Mouse (Mus musculus) testis, adult 2 months (tissue): ENCODE data around the gene Gpr87. TPM values are rescaled to one million over a fixed set of nuclear protein-coding genes. Genes with fewer than 3 reads are reported as not detected.

Experiments
- H3K27ac ChIP-seq: fragments of 200-500 bp; 2 replicates; pipeline ENCODE4 v1.5.1; 2012; ENCODE audit warnings: low read depth, low read length; ENCODE audit not compliant: control insufficient read depth, insufficient read depth
- H3K27me3 ChIP-seq: fragments of 200-500 bp; 2 replicates; pipeline ENCODE4 v1.6.1; 2012; ENCODE audit warnings: mild to moderate bottlenecking, low read length, moderate library complexity; ENCODE audit not compliant: control insufficient read depth, insufficient read depth
- H3K36me3 ChIP-seq: fragments of 200-500 bp; 2 replicates; pipeline ENCODE4 v1.6.1; 2012; ENCODE audit warnings: mild to moderate bottlenecking, low read length; ENCODE audit not compliant: control insufficient read depth, insufficient read depth
- H3K4me1 ChIP-seq: fragments of 200-500 bp; 2 replicates; pipeline ENCODE4 v1.6.1; 2012; ENCODE audit warnings: low read length; ENCODE audit not compliant: control insufficient read depth, insufficient read depth
- H3K4me3 ChIP-seq: fragments of 200-500 bp; 2 replicates; pipeline ENCODE4 v1.5.1; 2012; ENCODE audit warnings: low read depth, mild to moderate bottlenecking, low read length, moderate library complexity, mixed read lengths; ENCODE audit not compliant: control insufficient read depth
- CTCF ChIP-seq: fragments of 200-500 bp; IDR thresholded peaks from 2 replicates; pipeline ENCODE4 v1.5.1; 2012; ENCODE audit warnings: low read depth, mild to moderate bottlenecking, inconsistent platforms, low read length, moderate library complexity; ENCODE audit not compliant: control insufficient read depth, insufficient read depth, insufficient replicate concordance
- POLR2A ChIP-seq: fragments of 200-500 bp; IDR thresholded peaks from 2 replicates; pipeline ENCODE4 v1.6.1; 2012; ENCODE audit warnings: low read depth, mild to moderate bottlenecking, inconsistent platforms, low read length, moderate library complexity; ENCODE audit not compliant: control insufficient read depth
- polyA plus RNA-seq: library from polyadenylated mRNA; depleted of rRNA; stranded (reverse); fragments of >200 nt; gene quantifications from 2 replicates; pipeline ENCODE4 v1.2.3, GENCODE M21; 2012

Gpr87 gene
- polyA plus RNA-seq, 1 experiment, result not detected

DNA sequence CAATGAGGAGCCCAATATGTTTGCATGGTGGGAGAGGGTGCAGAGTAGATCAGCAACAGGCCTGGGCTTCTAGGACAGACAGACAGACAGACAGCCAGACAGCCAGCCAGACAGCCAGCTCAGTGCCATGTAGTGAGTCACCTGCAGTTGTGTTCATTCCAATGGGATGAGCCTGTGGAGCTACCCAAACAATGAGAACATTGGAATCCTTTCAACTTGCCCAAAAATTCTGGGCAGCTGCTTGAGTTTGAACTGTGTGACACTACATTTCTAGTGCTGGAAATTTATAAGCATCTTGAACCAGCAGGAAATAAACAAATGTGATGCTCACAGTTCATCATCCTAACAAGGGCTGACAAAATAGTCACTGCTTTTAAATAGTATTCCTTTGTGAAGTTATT, 55.3 kb downstream of the Gpr87 start:
- Histone ChIP-seq H3K4me3 (no peak overlapping the region), H3K36me3 (no peaks in the 10 kb centered on the region), H3K27ac (no peak overlapping the region), H3K27me3 (no peaks in the 10 kb centered on the region), H3K4me1 (no peaks in the 10 kb centered on the region)
- TF ChIP-seq POLR2A (no peak), CTCF (no peak)

GRCm38 (mm10) chr3:59138946-59139468, 55.9 kb downstream of the Gpr87 start:
- Histone ChIP-seq H3K27me3 (no peaks in the 10 kb centered on the region), H3K36me3 (no peaks in the 10 kb centered on the region), H3K4me1 (no peaks in the 10 kb centered on the region), H3K4me3 (no peak overlapping the region), H3K27ac (no peak overlapping the region)
- TF ChIP-seq POLR2A (no peak), CTCF (no peak)

DNA sequence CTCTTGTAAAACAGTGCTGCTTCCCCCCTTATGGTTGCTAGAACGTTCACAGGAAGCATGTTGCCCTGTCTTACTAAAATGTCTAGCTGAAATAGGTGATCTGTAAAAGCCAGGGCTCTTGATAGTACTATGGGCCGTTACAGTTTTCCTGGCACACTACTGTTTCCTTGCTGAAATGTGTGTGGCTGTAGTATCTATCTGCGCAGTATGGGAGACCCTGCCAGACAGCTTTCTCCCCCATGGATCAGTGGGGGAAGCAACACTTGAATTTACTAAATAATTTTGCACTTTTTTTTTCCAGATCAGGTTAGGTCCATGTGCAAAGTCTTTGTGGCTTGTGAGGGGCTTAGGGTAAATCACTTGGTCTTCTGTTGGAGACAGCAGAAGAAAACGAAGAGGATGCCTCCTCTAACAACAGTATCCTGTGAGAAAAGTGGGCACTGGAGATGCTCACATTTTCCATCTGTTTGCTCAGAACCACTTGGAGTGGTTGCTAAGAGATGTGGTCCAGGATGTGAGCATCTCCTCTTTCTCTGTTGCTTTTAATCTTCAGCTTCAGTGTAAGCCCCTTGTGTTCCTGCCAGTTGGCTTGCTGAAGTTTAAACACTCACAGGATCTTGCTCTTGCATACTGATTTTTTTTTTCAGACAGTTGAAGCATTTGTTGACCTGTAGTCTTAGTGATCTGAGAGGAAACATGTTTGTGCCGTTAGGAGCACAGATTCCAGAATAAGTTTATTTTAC, 58.8 kb downstream of the Gpr87 start:
- no peaks in the 10 kb centered on the region for H3K27me3 ChIP-seq
- H3K27ac ChIP-seq, result no peak overlapping the region
- no peak overlapping the region for H3K4me3 ChIP-seq
- TF ChIP-seq POLR2A (no peak), CTCF (no peak)
- H3K4me1 ChIP-seq, result no peaks in the 10 kb centered on the region
- H3K36me3 ChIP-seq, result no peaks in the 10 kb centered on the region

DNA sequence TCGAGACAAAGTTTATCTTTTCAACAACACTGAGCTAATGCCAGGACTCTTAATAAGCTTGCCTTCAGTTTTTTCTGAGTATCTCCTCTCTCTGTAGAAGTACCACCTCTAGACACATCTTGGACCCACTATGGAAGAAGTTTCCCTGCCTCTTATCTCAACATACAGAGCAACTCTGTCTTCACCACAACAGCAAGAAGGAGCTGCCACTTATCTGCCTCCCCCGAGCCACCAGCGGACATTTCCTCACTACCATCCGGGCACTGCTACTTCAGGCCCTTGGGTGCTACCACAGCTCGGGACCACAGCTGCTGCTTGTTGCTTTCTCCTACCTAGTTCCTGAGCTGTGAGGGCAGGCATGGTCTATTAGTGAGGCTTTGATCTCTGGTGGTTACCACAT, 61.7 kb downstream of the Gpr87 start:
- H3K4me1 ChIP-seq, result no peaks in the 10 kb centered on the region
- no peak overlapping the region for H3K4me3 ChIP-seq
- no peak for TF ChIP-seq POLR2A
- TF ChIP-seq CTCF, result no peak
- no peaks in the 10 kb centered on the region for H3K36me3 ChIP-seq
- no peaks in the 10 kb centered on the region for H3K27me3 ChIP-seq
- no peak overlapping the region for H3K27ac ChIP-seq

DNA sequence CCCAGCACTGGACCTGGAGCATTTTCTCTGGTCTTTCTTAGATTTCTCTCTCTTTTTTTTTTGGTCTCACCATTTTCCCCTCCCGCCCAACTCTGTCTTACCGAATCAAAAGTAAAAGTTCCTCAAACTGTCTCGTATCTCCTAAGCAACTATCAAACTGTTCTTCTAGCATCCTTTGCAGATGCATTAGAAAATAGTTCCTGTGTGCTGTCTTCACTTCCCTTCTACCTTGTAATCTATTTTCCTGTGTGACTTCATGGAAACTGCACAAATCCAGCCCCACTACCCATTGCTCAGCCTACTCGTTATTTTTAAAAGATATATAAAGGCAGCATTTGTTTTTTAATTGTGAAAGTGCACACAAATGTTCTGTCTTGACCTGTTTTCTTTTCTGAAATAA, 62.9 kb downstream of the Gpr87 start:
- Histone ChIP-seq H3K27ac (no peak overlapping the region), H3K4me1 (no peaks in the 10 kb centered on the region), H3K27me3 (no peaks in the 10 kb centered on the region), H3K4me3 (no peak overlapping the region), H3K36me3 (no peaks in the 10 kb centered on the region)
- no peak for TF ChIP-seq POLR2A
- TF ChIP-seq CTCF, result no peak

- Histone ChIP-seq H3K27ac (no peak overlapping the region), H3K4me3 (no peak overlapping the region), H3K27me3 (no peaks in the 10 kb centered on the region), H3K36me3 (no peaks in the 10 kb centered on the region), H3K4me1 (no peaks in the 10 kb centered on the region)
- TF ChIP-seq POLR2A (no peak), CTCF (no peak)
These were observed 63.8 kb downstream of the Gpr87 start for GRCm38 (mm10) chr3:59131081-59131480.

GRCm38 (mm10) chr3:59130431-59130830, 64.5 kb downstream of the Gpr87 start:
- H3K36me3 ChIP-seq, result no peaks in the 10 kb centered on the region
- no peak overlapping the region for H3K4me3 ChIP-seq
- H3K27me3 ChIP-seq, result no peaks in the 10 kb centered on the region
- no peak overlapping the region for H3K27ac ChIP-seq
- H3K4me1 ChIP-seq, result no peaks in the 10 kb centered on the region
- TF ChIP-seq CTCF, result no peak
- no peak for TF ChIP-seq POLR2A
